Mouse (Mus musculus) hindbrain, embryonic 11.5 days (tissue): Measurements from ENCODE around the gene Aunip. TPM values are rescaled to one million over a fixed set of nuclear protein-coding genes. Genes with fewer than 3 reads are reported as not detected.

Experiments
- ATAC-seq: fragments of 200-750 bp; cut with Nextera tagmentation; 2 replicates; pipeline ENCODE4 v1.8.0; 2017; ENCODE audit warnings: mild to moderate bottlenecking, moderate TSS enrichment, moderate library complexity; ENCODE audit not compliant: low FRiP score
- DNase-seq: peaks from one replicate; pipeline ENCODE4 v3.0.0-alpha.2; 2015; ENCODE audit warnings: low spot score
- H3K27ac ChIP-seq: fragments of 300-500 bp; sonication (generic); 2 replicates; pipeline ENCODE4 v1.5.1; 2014; ENCODE audit warnings: mild to moderate bottlenecking, low read depth, low read length
- H3K27me3 ChIP-seq: fragments of 300-500 bp; sonication (generic); 2 replicates; pipeline ENCODE4 v1.6.1; 2014; ENCODE audit warnings: mild to moderate bottlenecking, low read length, moderate library complexity, mixed read lengths; ENCODE audit not compliant: control insufficient read depth, insufficient read depth
- H3K36me3 ChIP-seq: fragments of 300-500 bp; sonication (generic); 2 replicates; pipeline ENCODE4 v1.6.1; 2014; ENCODE audit warnings: mild to moderate bottlenecking, low read length, moderate library complexity, mixed read lengths; ENCODE audit not compliant: control insufficient read depth, insufficient read depth
- H3K4me1 ChIP-seq: fragments of 300-500 bp; sonication (generic); replicated peaks from 2 replicates; pipeline ENCODE4 v1.6.1; 2014; ENCODE audit warnings: low read length, mixed read lengths; ENCODE audit not compliant: control insufficient read depth, insufficient read depth
- H3K4me2 ChIP-seq: fragments of 300-500 bp; sonication (generic); replicated peaks from 2 replicates; pipeline ENCODE4 v1.6.1; 2014; ENCODE audit warnings: mild to moderate bottlenecking, low read depth, low read length
- H3K4me3 ChIP-seq: fragments of 300-500 bp; sonication (generic); 2 replicates; pipeline ENCODE4 v1.5.1; 2014; ENCODE audit warnings: low read depth, low read length
- H3K9ac ChIP-seq: fragments of 300-500 bp; sonication (generic); 2 replicates; pipeline ENCODE4 v1.6.1; 2014; ENCODE audit warnings: low read depth, low read length
- H3K9me3 ChIP-seq: fragments of 300-500 bp; sonication (generic); 2 replicates; pipeline ENCODE4 v1.6.1; 2016; ENCODE audit warnings: low read length; ENCODE audit not compliant: control insufficient read depth
- WGBS: fragments of 180-500 bp; shearing (Covaris S2); extraction: QIAGEN DNeasy Blood & Tissue Kit; methylation state at CpG from one replicate; pipeline ENCODE4 v1.1.7; 2014; 5-methylcytosine and 5-hydroxymethylcytosine counted together
- polyA plus RNA-seq: library from polyadenylated mRNA; unstranded; fragments of >200 nt; fragmentation: Nextera tagmentation; extraction: Ambion mirVana; gene quantifications from 2 replicates; pipeline ENCODE4 v1.2.1, GENCODE M21; 2014

The Aunip gene
- polyA plus RNA-seq, 1 experiment from 2014 or later = 4.4 TPM

GRCm38 (mm10) chr4:134558570-134559113, 47.8 kb downstream of the Aunip start:
- Histone ChIP-seq H3K4me2 (no peak overlapping the region), H3K4me3 (no peak overlapping the region), H3K27ac (no peak overlapping the region), H3K4me1 (no peaks in the 10 kb centered on the region), H3K36me3 (no peaks in the 10 kb centered on the region), H3K9ac (no peak overlapping the region), H3K9me3 (no peaks in the 10 kb centered on the region), H3K27me3 (no peaks in the 10 kb centered on the region)
- 52% methylated on average over 9 of the region's 9 CpGs for WGBS
- no peak for ATAC-seq
- DNase-seq = no peak

- DNase-seq (no peak), ATAC-seq (no peak)
- 86% methylated on average over 7 of the region's 7 CpGs for WGBS
- H3K4me1 ChIP-seq = no peaks in the 10 kb centered on the region
- H3K36me3 ChIP-seq = no peaks in the 10 kb centered on the region
- H3K27me3 ChIP-seq = no peaks in the 10 kb centered on the region
- no peak overlapping the region for H3K4me2 ChIP-seq
- no peak overlapping the region for H3K27ac ChIP-seq
- no peak overlapping the region for H3K4me3 ChIP-seq
- no peaks in the 10 kb centered on the region for H3K9me3 ChIP-seq
- no peak overlapping the region for H3K9ac ChIP-seq
Observed at GRCm38 (mm10) chr4:134559154-134559553, 48.4 kb downstream of the Aunip start.

- 93% methylated on average over 8 of the region's 8 CpGs for WGBS
- ATAC-seq (no peak), DNase-seq (no peak)
- H3K27ac ChIP-seq = no peak overlapping the region
- H3K9me3 ChIP-seq = no peaks in the 10 kb centered on the region
- H3K27me3 ChIP-seq = no peaks in the 10 kb centered on the region
- no peaks in the 10 kb centered on the region for H3K36me3 ChIP-seq
- no peaks in the 10 kb centered on the region for H3K4me1 ChIP-seq
- no peak overlapping the region for H3K4me2 ChIP-seq
- no peak overlapping the region for H3K9ac ChIP-seq
- no peak overlapping the region for H3K4me3 ChIP-seq
Observed at GRCm38 (mm10) chr4:134560699-134561098, 49.9 kb downstream of the Aunip start.

GRCm38 (mm10) chr4:134562014-134562413, 51.2 kb downstream of the Aunip start:
- Histone ChIP-seq H3K27ac (no peak overlapping the region), H3K4me1 (no peaks in the 10 kb centered on the region), H3K9ac (no peak overlapping the region), H3K4me3 (no peak overlapping the region), H3K9me3 (no peaks in the 10 kb centered on the region), H3K4me2 (no peak overlapping the region), H3K27me3 (no peaks in the 10 kb centered on the region), H3K36me3 (no peaks in the 10 kb centered on the region)
- no peak for ATAC-seq
- WGBS = 95% methylated on average over 2 of the region's 2 CpGs
- DNase-seq = no peak

- H3K36me3 ChIP-seq = no peaks in the 10 kb centered on the region
- H3K27ac ChIP-seq = no peak overlapping the region
- WGBS = 92% methylated on average over 16 of the region's 16 CpGs
- H3K27me3 ChIP-seq = no peaks in the 10 kb centered on the region
- no peak overlapping the region for H3K9ac ChIP-seq
- H3K9me3 ChIP-seq = no peaks in the 10 kb centered on the region
- no peak overlapping the region for H3K4me3 ChIP-seq
- ATAC-seq (no peak), DNase-seq (no peak)
- no peak overlapping the region for H3K4me2 ChIP-seq
- H3K4me1 ChIP-seq = no peaks in the 10 kb centered on the region
Observed at GRCm38 (mm10) chr4:134563624-134564023, 52.8 kb downstream of the Aunip start.

GRCm38 (mm10) chr4:134564093-134564492, 53.3 kb downstream of the Aunip start:
- Histone ChIP-seq H3K27me3 (no peaks in the 10 kb centered on the region), H3K9me3 (no peaks in the 10 kb centered on the region), H3K4me1 (no peaks in the 10 kb centered on the region), H3K4me3 (no peak overlapping the region), H3K36me3 (no peaks in the 10 kb centered on the region), H3K9ac (no peak overlapping the region), H3K4me2 (no peak overlapping the region), H3K27ac (no peak overlapping the region)
- ATAC-seq = no peak
- 80% methylated on average over 6 of the region's 6 CpGs for WGBS
- no peak for DNase-seq

GRCm38 (mm10) chr4:134567377-134568226, 56.8 kb downstream of the Aunip start:
- Histone ChIP-seq H3K27ac (no peak overlapping the region), H3K4me2 (no peak overlapping the region)

GRCm38 (mm10) chr4:134569205-134569604, 58.4 kb downstream of the Aunip start:
- ATAC-seq = no peak
- 73% methylated on average over 6 of the region's 6 CpGs for WGBS
- no peak for DNase-seq

More at GRCm38 (mm10) chr4:134567377-134568226, 56.8 kb downstream of the Aunip start:
- H3K36me3 ChIP-seq = no peaks in the 10 kb centered on the region
- H3K9me3 ChIP-seq = no peaks in the 10 kb centered on the region
- WGBS = 31% methylated on average over 19 of the region's 19 CpGs
- no peak overlapping the region for H3K4me3 ChIP-seq
- no peak overlapping the region for H3K9ac ChIP-seq
- DNase-seq = peak; percentile 49
- 0 out of 2 replicates have a peak, but pooled peaks have one; percentile 22 for ATAC-seq
- no peaks in the 10 kb centered on the region for H3K27me3 ChIP-seq
- no peaks in the 10 kb centered on the region for H3K4me1 ChIP-seq

GRCm38 (mm10) chr4:134569831-134570230, 59.0 kb downstream of the Aunip start:
- ATAC-seq (no peak), DNase-seq (no peak)
- H3K9ac ChIP-seq = no peak overlapping the region
- no peaks in the 10 kb centered on the region for H3K9me3 ChIP-seq
- no peak overlapping the region for H3K4me2 ChIP-seq
- 78% methylated on average over 8 of the region's 8 CpGs for WGBS
- no peak overlapping the region for H3K4me3 ChIP-seq
- no peaks in the 10 kb centered on the region for H3K27me3 ChIP-seq
- no peak overlapping the region for H3K27ac ChIP-seq
- no peaks in the 10 kb centered on the region for H3K4me1 ChIP-seq
- H3K36me3 ChIP-seq = no peaks in the 10 kb centered on the region

More at GRCm38 (mm10) chr4:134569205-134569604, 58.4 kb downstream of the Aunip start:
- H3K4me1 ChIP-seq = no peaks in the 10 kb centered on the region
- H3K27ac ChIP-seq = no peak overlapping the region
- no peak overlapping the region for H3K4me3 ChIP-seq
- no peak overlapping the region for H3K4me2 ChIP-seq
- H3K27me3 ChIP-seq = no peaks in the 10 kb centered on the region
- H3K9me3 ChIP-seq = no peaks in the 10 kb centered on the region
- no peaks in the 10 kb centered on the region for H3K36me3 ChIP-seq
- H3K9ac ChIP-seq = no peak overlapping the region
